Mouse (Mus musculus) liver, adult 2 months (tissue): ENCODE data around the gene Chd5.

Experiments
- CTCF ChIP-seq: fragments of 200-500 bp; IDR thresholded peaks from 2 replicates; pipeline ENCODE4 v1.5.1; 2011; ENCODE audit warnings: low read depth, low read length, control low read depth
- POLR2A ChIP-seq: fragments of 200-500 bp; IDR thresholded peaks from 2 replicates; pipeline ENCODE4 v1.6.1; 2011; ENCODE audit warnings: low read length, control low read depth; ENCODE audit not compliant: insufficient read depth; ENCODE audit errors: extremely low read depth

- no peak for TF ChIP-seq POLR2A
- no peak for TF ChIP-seq CTCF
Observed at GRCm38 (mm10) chr4:152350722-152351421, 12.4 kb downstream of the Chd5 start.
